Mouse (Mus musculus) midbrain, embryonic 15.5 days (tissue): Measurements from ENCODE around the gene Olfr874. TPM values are rescaled to one million over a fixed set of nuclear protein-coding genes. Genes with fewer than 3 reads are reported as not detected.

Source experiments
- ATAC-seq: fragments of 200-750 bp; cut with Nextera tagmentation; replicated peaks from 2 replicates; pipeline ENCODE4 v1.8.0; 2017; ENCODE audit warnings: moderate TSS enrichment
- H3K27ac ChIP-seq: fragments of 300-500 bp; sonication (generic); 2 replicates; pipeline ENCODE4 v1.5.1; 2015; ENCODE audit warnings: mild to moderate bottlenecking, inconsistent platforms
- H3K27me3 ChIP-seq: fragments of 300-500 bp; sonication (generic); replicated peaks from 2 replicates; pipeline ENCODE4 v1.6.1; 2015; ENCODE audit warnings: inconsistent platforms
- H3K36me3 ChIP-seq: fragments of 300-500 bp; sonication (generic); replicated peaks from 2 replicates; pipeline ENCODE4 v1.6.1; 2015; ENCODE audit warnings: inconsistent platforms
- H3K4me1 ChIP-seq: fragments of 300-500 bp; sonication (generic); 2 replicates; pipeline ENCODE4 v1.6.1; 2015; ENCODE audit warnings: inconsistent platforms
- H3K4me2 ChIP-seq: fragments of 300-500 bp; sonication (generic); 2 replicates; pipeline ENCODE4 v1.6.1; 2015; ENCODE audit warnings: inconsistent platforms, mild to moderate bottlenecking, moderate library complexity
- H3K4me3 ChIP-seq: fragments of 300-500 bp; sonication (generic); 2 replicates; pipeline ENCODE4 v1.5.1; 2015; ENCODE audit warnings: mild to moderate bottlenecking, inconsistent platforms
- H3K9ac ChIP-seq: fragments of 300-500 bp; sonication (generic); 2 replicates; pipeline ENCODE4 v1.6.1; 2015; ENCODE audit warnings: mild to moderate bottlenecking, inconsistent platforms
- H3K9me3 ChIP-seq: fragments of 300-500 bp; sonication (generic); 2 replicates; pipeline ENCODE4 v1.6.1; 2016; ENCODE audit warnings: inconsistent platforms
- WGBS: fragments of 180-500 bp; shearing (Covaris S2); methylation state at CpG from one replicate; pipeline ENCODE4 v1.1.7; 2015; ENCODE audit warnings: mixed read lengths; 5-methylcytosine and 5-hydroxymethylcytosine counted together
- polyA plus RNA-seq: library from polyadenylated mRNA; unstranded; fragments of >200 nt; fragmentation: Nextera tagmentation; extraction: Ambion mirVana; gene quantifications from 2 replicates; pipeline ENCODE4 v1.2.1, GENCODE M21; 2015

Gene Olfr874
- polyA plus RNA-seq, 1 experiment from 2014 or later = not detected

DNA sequence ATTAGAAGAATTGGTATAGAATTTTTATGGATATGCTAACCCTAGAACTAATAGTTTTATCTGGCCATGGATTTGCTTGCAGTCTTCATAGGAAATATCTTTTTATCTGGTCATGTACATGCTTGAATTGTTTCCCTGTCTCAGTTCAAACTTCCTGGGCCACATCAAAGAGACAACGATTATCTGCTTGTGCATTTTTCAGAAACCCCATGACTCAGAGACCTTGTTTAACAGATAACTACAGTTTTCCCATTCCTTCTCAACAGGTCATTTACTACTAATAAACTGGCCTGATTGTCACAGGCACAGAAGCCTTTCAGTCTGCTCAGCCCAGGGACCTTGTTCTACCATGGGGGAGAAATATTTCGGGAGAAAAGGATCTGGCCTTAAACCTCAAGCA, 41.5 kb downstream of the Olfr874 start:
- ATAC-seq = no peak
- Histone ChIP-seq H3K4me1 (peaks cover 7% of the 10 kb centered on the region), H3K27me3 (no peaks in the 10 kb centered on the region), H3K4me3 (no peak overlapping the region), H3K9me3 (no peaks in the 10 kb centered on the region), H3K4me2 (no peak overlapping the region), H3K9ac (no peak overlapping the region), H3K27ac (no peak overlapping the region), H3K36me3 (no peaks in the 10 kb centered on the region)
- WGBS = 92% methylated on average over 2 of the region's 2 CpGs

Other genes starting within 250 kb of the Olfr874 start
- 47.0 and 49.1 TPM in 2 replicates for gene Esam, start 217.0 kb upstream of the Olfr874 start, polyA plus RNA-seq
- gene Vsig2, start 205.9 kb upstream of the Olfr874 start, polyA plus RNA-seq = 0.46 and 0.59 TPM in 2 replicates
- 5.8 and 6.7 TPM in 2 replicates for gene Nrgn, start 192.2 kb upstream of the Olfr874 start, polyA plus RNA-seq
- 11.5 and 12.0 TPM in 2 replicates for gene Siae, start 189.4 kb upstream of the Olfr874 start, polyA plus RNA-seq
- gene Spa17, start 131.4 kb upstream of the Olfr874 start, polyA plus RNA-seq = 8.5 and 8.6 TPM in 2 replicates
- gene Tbrg1, start 87.8 kb upstream of the Olfr874 start, polyA plus RNA-seq = 83.6 and 92.9 TPM in 2 replicates
- gene Panx3, start 75.9 kb upstream of the Olfr874 start, polyA plus RNA-seq = not detected in 2 replicates
- gene Olfr160, start 28.9 kb upstream of the Olfr874 start, polyA plus RNA-seq = not detected in 2 replicates
- 0.10 TPM in 1 of 2 replicates, not detected in the other for gene Olfr875, start 26.8 kb downstream of the Olfr874 start, polyA plus RNA-seq
- gene Olfr876, start 57.9 kb downstream of the Olfr874 start, polyA plus RNA-seq = not detected in 2 replicates
- gene Olfr877, start 109.2 kb downstream of the Olfr874 start, polyA plus RNA-seq = not detected in 2 replicates
- not detected in 2 replicates for gene Olfr145, start 151.6 kb downstream of the Olfr874 start, polyA plus RNA-seq
- not detected in 2 replicates for gene Olfr878, start 172.7 kb downstream of the Olfr874 start, polyA plus RNA-seq
- gene Olfr881, start 246.7 kb downstream of the Olfr874 start, polyA plus RNA-seq = not detected in 2 replicates